Mouse (Mus musculus): ENCODE measurements around the gene Cotl1. TPM values are rescaled to one million over a fixed set of nuclear protein-coding genes. Genes with fewer than 3 reads are reported as not detected.

The Cotl1 gene
- polyA plus RNA-seq, 1 experiment from 2014 or later: 219 TPM

GRCm38 (mm10) chr8:119791804-119792704 lies 48.3 kb downstream of the Cotl1 start:
- Histone ChIP-seq H3K4me3 (no peak overlapping the region), H3K36me3 (no peaks in the 10 kb centered on the region), H3K4me2 (replicated peaks) (peak overlapping the region; percentile 12; the same call in 1 of the 2 replicates), H3K27me3 (replicated peaks) (no peaks in the 10 kb centered on the region), H3K27ac (no peak overlapping the region), H3K9me3 (no peaks in the 10 kb centered on the region), H3K4me1 (peaks cover 40% of the 10 kb centered on the region), H3K9ac (no peak overlapping the region)
- WGBS: 8% methylated on average over 16 of the region's 16 CpGs
- peak; percentile 65; the same call in 1 of the 2 replicates for ATAC-seq (ENCODE audit: low FRiP score, low read depth)

GRCm38 (mm10) chr8:119789581-119789980 lies 50.8 kb downstream of the Cotl1 start:
- Histone ChIP-seq H3K27me3 (replicated peaks) (no peaks in the 10 kb centered on the region), H3K4me1 (peaks cover 45% of the 10 kb centered on the region), H3K9me3 (no peaks in the 10 kb centered on the region), H3K4me3 (no peak overlapping the region), H3K9ac (no peak overlapping the region), H3K4me2 (replicated peaks) (no peak overlapping the region), H3K36me3 (no peaks in the 10 kb centered on the region), H3K27ac (no peak overlapping the region)
- ATAC-seq (ENCODE audit: low FRiP score, low read depth): no peak
- 86% methylated on average over 7 of the region's 7 CpGs for WGBS

- no peak for ATAC-seq (ENCODE audit: low FRiP score, low read depth)
- H3K9ac ChIP-seq: no peak overlapping the region
- H3K27me3 ChIP-seq (replicated peaks): no peaks in the 10 kb centered on the region
- H3K4me2 ChIP-seq (replicated peaks): no peak overlapping the region
- no peaks in the 10 kb centered on the region for H3K9me3 ChIP-seq
- WGBS: 71% methylated on average over 9 of the region's 9 CpGs
- H3K36me3 ChIP-seq: no peaks in the 10 kb centered on the region
- H3K27ac ChIP-seq: no peak overlapping the region
- peaks cover 49% of the 10 kb centered on the region for H3K4me1 ChIP-seq
- no peak overlapping the region for H3K4me3 ChIP-seq
These were observed 51.5 kb downstream of the Cotl1 start for GRCm38 (mm10) chr8:119788607-119789381.

GRCm38 (mm10) chr8:119787341-119787740 lies 53.0 kb downstream of the Cotl1 start:
- H3K27me3 ChIP-seq (replicated peaks): no peaks in the 10 kb centered on the region
- H3K4me1 ChIP-seq: peaks cover 47% of the 10 kb centered on the region
- no peak overlapping the region for H3K9ac ChIP-seq
- H3K27ac ChIP-seq: no peak overlapping the region
- no peaks in the 10 kb centered on the region for H3K36me3 ChIP-seq
- H3K4me2 ChIP-seq (replicated peaks): no peak overlapping the region
- ATAC-seq (ENCODE audit: low FRiP score, low read depth): no peak
- H3K9me3 ChIP-seq: no peaks in the 10 kb centered on the region
- 49% methylated on average over 4 of the region's 4 CpGs for WGBS
- no peak overlapping the region for H3K4me3 ChIP-seq

- 87% methylated on average over 3 of the region's 3 CpGs for WGBS
- no peak for ATAC-seq (ENCODE audit: low FRiP score, low read depth)
- Histone ChIP-seq H3K4me1 (peaks cover 43% of the 10 kb centered on the region), H3K9me3 (no peaks in the 10 kb centered on the region), H3K4me2 (replicated peaks) (no peak overlapping the region), H3K9ac (no peak overlapping the region), H3K4me3 (no peak overlapping the region), H3K27me3 (replicated peaks) (no peaks in the 10 kb centered on the region), H3K36me3 (no peaks in the 10 kb centered on the region), H3K27ac (no peak overlapping the region)
These were observed 53.5 kb downstream of the Cotl1 start for GRCm38 (mm10) chr8:119786871-119787270.

GRCm38 (mm10) chr8:119785764-119786405 lies 54.5 kb downstream of the Cotl1 start:
- peaks cover 34% of the 10 kb centered on the region for H3K4me1 ChIP-seq
- no peak overlapping the region for H3K4me3 ChIP-seq
- peak overlapping the region; percentile 34 for H3K4me2 ChIP-seq (replicated peaks)
- ATAC-seq (ENCODE audit: low FRiP score, low read depth): peak; percentile 48
- 28% methylated on average over 18 of the region's 18 CpGs for WGBS
- no peaks in the 10 kb centered on the region for H3K36me3 ChIP-seq
- H3K27ac ChIP-seq: no peak overlapping the region
- H3K9me3 ChIP-seq: no peaks in the 10 kb centered on the region
- H3K9ac ChIP-seq: no peak overlapping the region
- no peaks in the 10 kb centered on the region for H3K27me3 ChIP-seq (replicated peaks)

- Histone ChIP-seq H3K4me2 (replicated peaks) (no peak overlapping the region), H3K4me3 (no peak overlapping the region), H3K27ac (no peak overlapping the region), H3K9me3 (no peaks in the 10 kb centered on the region), H3K4me1 (peaks cover 28% of the 10 kb centered on the region), H3K36me3 (no peaks in the 10 kb centered on the region), H3K9ac (no peak overlapping the region), H3K27me3 (replicated peaks) (no peaks in the 10 kb centered on the region)
- ATAC-seq (ENCODE audit: low FRiP score, low read depth): no peak
- 61% methylated on average over 7 of the region's 7 CpGs for WGBS
These were observed 55.7 kb downstream of the Cotl1 start for GRCm38 (mm10) chr8:119784676-119785075.

GRCm38 (mm10) chr8:119784141-119784574 lies 56.2 kb downstream of the Cotl1 start:
- no peak overlapping the region for H3K4me2 ChIP-seq (replicated peaks)
- no peak overlapping the region for H3K9ac ChIP-seq
- ATAC-seq (ENCODE audit: low FRiP score, low read depth): no peak
- no peak overlapping the region for H3K4me3 ChIP-seq
- 41% methylated on average over 9 of the region's 9 CpGs for WGBS
- no peaks in the 10 kb centered on the region for H3K9me3 ChIP-seq
- no peak overlapping the region for H3K27ac ChIP-seq
- no peaks in the 10 kb centered on the region for H3K27me3 ChIP-seq (replicated peaks)
- H3K36me3 ChIP-seq: no peaks in the 10 kb centered on the region
- peaks cover 25% of the 10 kb centered on the region for H3K4me1 ChIP-seq

- ATAC-seq (ENCODE audit: low FRiP score, low read depth): no peak
- Histone ChIP-seq H3K9ac (no peak overlapping the region), H3K9me3 (no peaks in the 10 kb centered on the region), H3K4me3 (no peak overlapping the region), H3K27me3 (replicated peaks) (no peaks in the 10 kb centered on the region), H3K36me3 (no peaks in the 10 kb centered on the region), H3K4me2 (replicated peaks) (no peak overlapping the region), H3K4me1 (peaks cover 29% of the 10 kb centered on the region), H3K27ac (no peak overlapping the region)
- 76% methylated on average over 6 of the region's 6 CpGs for WGBS
These were observed 56.8 kb downstream of the Cotl1 start for GRCm38 (mm10) chr8:119783579-119783978.

- WGBS: 8% methylated on average over 5 of the region's 5 CpGs
- no peak overlapping the region for H3K27ac ChIP-seq
- no peak for ATAC-seq (ENCODE audit: low FRiP score, low read depth)
- H3K4me2 ChIP-seq (replicated peaks): no peak overlapping the region
- H3K9me3 ChIP-seq: no peaks in the 10 kb centered on the region
- no peak overlapping the region for H3K9ac ChIP-seq
- H3K4me3 ChIP-seq: no peak overlapping the region
- peaks cover 29% of the 10 kb centered on the region for H3K4me1 ChIP-seq
- H3K36me3 ChIP-seq: no peaks in the 10 kb centered on the region
- H3K27me3 ChIP-seq (replicated peaks): no peaks in the 10 kb centered on the region
These were observed 57.6 kb downstream of the Cotl1 start for GRCm38 (mm10) chr8:119782715-119783114.

- H3K9ac ChIP-seq: no peak overlapping the region
- ATAC-seq (ENCODE audit: low FRiP score, low read depth): no peak
- H3K9me3 ChIP-seq: no peaks in the 10 kb centered on the region
- H3K4me3 ChIP-seq: no peak overlapping the region
- H3K36me3 ChIP-seq: no peaks in the 10 kb centered on the region
- WGBS: 74% methylated on average over 4 of the region's 4 CpGs
- no peak overlapping the region for H3K27ac ChIP-seq
- peaks cover 34% of the 10 kb centered on the region for H3K4me1 ChIP-seq
- H3K27me3 ChIP-seq (replicated peaks): no peaks in the 10 kb centered on the region
- H3K4me2 ChIP-seq (replicated peaks): no peak overlapping the region
These were observed 59.1 kb downstream of the Cotl1 start for GRCm38 (mm10) chr8:119781086-119781840.

All from neural tube, embryonic 12.5 days (tissue).